Mouse (Mus musculus): ENCODE data around the gene 3300002I08Rik. TPM values are rescaled to one million over a fixed set of nuclear protein-coding genes. Genes with fewer than 3 reads are reported as not detected.
"Not testable (repeated sequence)": the region's sequence is repeated elsewhere in the genome, so short reads cannot be mapped to it uniquely, and the experiment has no call there.

Gene 3300002I08Rik
- polyA plus RNA-seq (2016; fragmentation: Nextera tagmentation; extraction: Ambion mirVana), result 4.9 and 6.7 TPM in 2 replicates

GRCm38 (mm10) chr2:150362113-150362877 lies at the start of gene 3300002I08Rik:
Gene 3300002I08Rik (minus strand): TSS chr2:150362765.
- H3K36me3 ChIP-seq; H3K27me3 ChIP-seq (ENCODE audit: insufficient read depth, poor library complexity, severe bottlenecking); H3K9me3 ChIP-seq; H3K4me1 ChIP-seq: not testable (repeated sequence)
- DNase-seq (ENCODE audit: low spot score), result peak; percentile 94
- Histone ChIP-seq H3K4me3 (peak within 1 kb of the TSS; percentile 76), H3K27ac (peak within 1 kb of the TSS; percentile 88)
- 10% methylated on average over 17 of the region's 17 CpGs for WGBS

DNA sequence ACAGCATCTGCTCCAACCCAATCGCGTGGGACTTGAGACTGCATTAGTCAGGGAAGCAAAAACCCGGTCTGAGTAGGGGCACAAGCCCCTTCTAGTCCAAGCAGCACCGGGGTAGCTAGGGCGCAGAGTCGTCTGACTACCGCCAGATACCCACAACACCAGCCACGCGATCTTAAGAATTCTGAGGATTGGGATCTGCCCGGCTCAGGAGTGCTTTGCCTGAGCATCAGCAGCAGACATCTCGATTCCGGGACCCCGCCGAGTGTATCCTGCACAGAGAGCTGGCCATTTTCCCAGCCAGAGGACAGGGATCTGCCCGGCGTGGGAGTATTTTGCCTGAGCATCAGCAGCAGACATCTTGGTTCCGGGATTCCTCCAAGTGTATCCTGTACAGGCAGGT lies 49.6 kb upstream of the 3300002I08Rik start:
- H3K9me3 ChIP-seq, result peaks cover 18% of the 10 kb centered on the region
- not testable (repeated sequence) for H3K27me3 ChIP-seq (ENCODE audit: insufficient read depth, poor library complexity, severe bottlenecking); H3K27ac ChIP-seq; H3K4me3 ChIP-seq; DNase-seq (ENCODE audit: low spot score); H3K4me1 ChIP-seq
- 84% methylated on average over 17 of the region's 17 CpGs for WGBS
- H3K36me3 ChIP-seq, result peaks cover 30% of the 10 kb centered on the region

DNA sequence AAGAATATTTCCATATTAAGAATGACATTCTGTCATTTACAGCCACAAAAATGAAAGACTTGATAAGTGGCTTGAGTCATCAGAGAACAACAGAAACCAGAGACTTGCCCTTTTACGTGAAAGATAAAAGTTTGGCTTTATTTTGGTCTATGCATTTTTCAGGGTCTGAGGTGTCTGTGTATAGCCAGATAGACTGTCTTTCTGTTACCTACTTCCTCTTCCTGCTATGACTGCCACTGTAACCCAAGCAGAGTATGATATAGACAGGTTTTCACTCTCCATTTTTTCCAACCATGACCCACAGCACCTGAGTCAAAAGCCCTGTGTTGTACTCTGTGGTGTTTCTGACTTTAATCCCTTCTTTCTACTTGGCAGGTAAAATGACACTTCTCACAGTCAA lies 27.6 kb upstream of the 3300002I08Rik start:
- DNase-seq (ENCODE audit: low spot score), result no peak
- Histone ChIP-seq H3K9me3 (no peaks in the 10 kb centered on the region; the same call in 1 of the 2 replicates), H3K27ac (no peak overlapping the region), H3K36me3 (no peaks in the 10 kb centered on the region), H3K4me3 (no peak overlapping the region), H3K4me1 (no peaks in the 10 kb centered on the region), H3K27me3 (ENCODE audit: insufficient read depth, poor library complexity, severe bottlenecking) (no peaks in the 10 kb centered on the region)
- 76% methylated on average over 1 of the region's 1 CpGs for WGBS

GRCm38 (mm10) chr2:150385553-150386106 lies 23.1 kb upstream of the 3300002I08Rik start:
- 89% methylated on average over 19 of the region's 19 CpGs for WGBS
- H3K9me3 ChIP-seq; H3K27ac ChIP-seq; H3K36me3 ChIP-seq; DNase-seq (ENCODE audit: low spot score); H3K4me1 ChIP-seq; H3K27me3 ChIP-seq (ENCODE audit: insufficient read depth, poor library complexity, severe bottlenecking); H3K4me3 ChIP-seq: not testable (repeated sequence)

- no peaks in the 10 kb centered on the region for H3K36me3 ChIP-seq
- H3K9me3 ChIP-seq, result no peaks in the 10 kb centered on the region
- peak overlapping the region; percentile 88 for H3K27ac ChIP-seq
- no peak for DNase-seq (ENCODE audit: low spot score)
- 17% methylated on average over 4 of the region's 4 CpGs for WGBS
- H3K27me3 ChIP-seq (ENCODE audit: insufficient read depth, poor library complexity, severe bottlenecking), result no peaks in the 10 kb centered on the region
- H3K4me1 ChIP-seq, result no peaks in the 10 kb centered on the region
- H3K4me3 ChIP-seq, result peak overlapping the region; percentile 76
Observed at GRCm38 (mm10) chr2:150362878-150363229, 289 bp upstream of the 3300002I08Rik start.

DNA sequence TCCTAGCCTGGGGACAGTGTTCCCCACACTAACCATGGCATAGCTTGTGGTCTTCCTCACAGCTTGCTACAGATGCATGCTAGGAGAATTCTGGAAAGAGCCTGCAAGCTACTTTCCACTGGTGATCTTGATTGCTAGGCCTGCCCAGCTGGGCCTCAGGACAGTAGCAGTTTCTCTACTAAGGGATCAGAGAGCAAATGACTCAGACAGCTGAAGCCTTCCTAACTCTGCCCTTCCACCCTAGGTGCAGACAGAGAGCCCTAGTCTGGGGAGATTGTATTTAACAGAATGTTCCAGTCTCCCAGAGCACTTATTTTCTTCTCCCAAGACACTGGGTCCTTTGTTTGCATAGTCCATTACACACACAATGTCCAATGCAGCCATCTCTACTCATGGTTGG lies 5.4 kb downstream of the 3300002I08Rik start:
- not testable (repeated sequence) for H3K4me3 ChIP-seq; H3K36me3 ChIP-seq; H3K9me3 ChIP-seq; H3K27me3 ChIP-seq (ENCODE audit: insufficient read depth, poor library complexity, severe bottlenecking); H3K4me1 ChIP-seq; DNase-seq (ENCODE audit: low spot score); H3K27ac ChIP-seq

DNA sequence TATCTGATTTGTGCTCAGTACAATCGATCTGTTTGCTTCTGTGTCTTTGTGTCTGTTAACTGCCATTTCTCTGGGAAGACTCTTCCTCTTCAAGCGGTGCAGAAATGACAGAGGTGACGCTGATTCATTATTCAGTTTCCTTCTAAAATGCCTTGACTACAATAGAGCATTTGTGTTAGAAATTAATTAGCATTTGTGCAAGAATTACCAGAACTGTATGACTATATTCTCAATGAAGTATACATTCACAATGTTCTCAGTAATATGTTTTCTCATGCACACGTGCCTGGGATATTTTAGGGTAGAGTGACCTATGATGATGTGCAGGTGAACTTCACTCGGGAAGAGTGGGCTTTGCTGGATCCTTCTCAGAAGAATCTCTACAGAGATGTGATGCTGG lies 39.2 kb downstream of the 3300002I08Rik start, which contains the start of gene Gm10130:
Gm10130 (plus strand) TSS at position 301 of the 400 bp plus-strand sequence.
- Histone ChIP-seq H3K9me3 (peaks cover 6% of the 10 kb centered on the region; the same call in 1 of the 2 replicates), H3K4me3 (no peak within 1 kb of the TSS), H3K27ac (no peak within 1 kb of the TSS), H3K4me1 (no peaks in the 10 kb centered on the region), H3K36me3 (peaks cover 55% of the 10 kb centered on the region), H3K27me3 (ENCODE audit: insufficient read depth, poor library complexity, severe bottlenecking) (no peaks in the 10 kb centered on the region)
- 90% methylated on average over 5 of the region's 5 CpGs for WGBS
- no peak for DNase-seq (ENCODE audit: low spot score)

- WGBS, result 92% methylated on average over 1 of the region's 1 CpGs
- DNase-seq (ENCODE audit: low spot score), result no peak
- no peaks in the 10 kb centered on the region for H3K27me3 ChIP-seq (ENCODE audit: insufficient read depth, poor library complexity, severe bottlenecking)
- no peak overlapping the region for H3K4me3 ChIP-seq
- peaks cover 53% of the 10 kb centered on the region for H3K36me3 ChIP-seq
- no peaks in the 10 kb centered on the region for H3K4me1 ChIP-seq
- H3K9me3 ChIP-seq, result peaks cover 2% of the 10 kb centered on the region; the same call in 1 of the 2 replicates
- H3K27ac ChIP-seq, result no peak overlapping the region
Observed at GRCm38 (mm10) chr2:150318973-150319372, 43.6 kb downstream of the 3300002I08Rik start.

GRCm38 (mm10) chr2:150316140-150316539 lies 46.4 kb downstream of the 3300002I08Rik start:
- H3K27ac ChIP-seq, result no peak overlapping the region
- DNase-seq (ENCODE audit: low spot score), result no peak
- peaks cover 2% of the 10 kb centered on the region; the same call in 1 of the 2 replicates for H3K9me3 ChIP-seq
- H3K36me3 ChIP-seq, result peaks cover 43% of the 10 kb centered on the region
- H3K27me3 ChIP-seq (ENCODE audit: insufficient read depth, poor library complexity, severe bottlenecking), result no peaks in the 10 kb centered on the region
- no peaks in the 10 kb centered on the region for H3K4me1 ChIP-seq
- H3K4me3 ChIP-seq, result no peak overlapping the region

GRCm38 (mm10) chr2:150310952-150311884 lies 51.3 kb downstream of the 3300002I08Rik start:
- H3K27me3 ChIP-seq (ENCODE audit: insufficient read depth, poor library complexity, severe bottlenecking); H3K4me1 ChIP-seq; H3K9me3 ChIP-seq: not testable (repeated sequence)
- 10% methylated on average over 19 of the region's 19 CpGs for WGBS
- Histone ChIP-seq H3K36me3 (peaks cover 15% of the 10 kb centered on the region), H3K4me3 (peak overlapping the region; percentile 63), H3K27ac (peak overlapping the region; percentile 86)
- peak; percentile 96 for DNase-seq (ENCODE audit: low spot score)

DNA sequence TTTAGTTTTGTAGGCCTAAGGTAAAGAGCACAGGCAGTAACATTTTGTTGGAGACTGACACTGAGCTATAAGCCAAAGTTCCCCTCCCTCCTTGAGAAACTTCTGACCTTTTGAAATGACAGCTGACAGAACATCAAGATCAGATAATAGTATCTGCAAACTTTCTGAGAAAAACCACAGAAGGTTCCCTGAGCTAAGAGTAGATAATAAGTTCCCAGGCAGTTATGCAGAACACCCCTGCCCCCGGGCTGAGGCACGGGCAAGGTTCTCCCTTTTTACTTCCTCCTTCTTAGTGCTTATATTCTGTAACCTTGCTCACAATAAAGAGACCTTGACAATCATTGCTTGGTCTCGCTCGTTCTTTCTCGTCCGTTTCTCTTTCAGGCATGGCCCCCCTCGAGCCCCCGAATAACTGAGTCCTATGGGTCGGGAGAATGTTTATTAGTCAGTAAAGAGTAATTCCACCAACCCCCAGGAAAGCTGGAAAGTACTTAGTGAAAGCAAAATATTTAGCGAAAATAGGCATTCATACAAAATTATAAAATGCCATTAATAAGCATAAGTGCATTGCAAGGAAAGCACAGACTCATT lies 55.3 kb downstream of the 3300002I08Rik start:
- H3K4me1 ChIP-seq, result no peaks in the 10 kb centered on the region
- H3K9me3 ChIP-seq, result no peaks in the 10 kb centered on the region
- H3K27ac ChIP-seq, result no peak overlapping the region
- WGBS, result 84% methylated on average over 10 of the region's 10 CpGs
- H3K4me3 ChIP-seq, result no peak overlapping the region
- no peak for DNase-seq (ENCODE audit: low spot score)
- no peaks in the 10 kb centered on the region for H3K27me3 ChIP-seq (ENCODE audit: insufficient read depth, poor library complexity, severe bottlenecking)
- H3K36me3 ChIP-seq, result no peaks in the 10 kb centered on the region

DNA sequence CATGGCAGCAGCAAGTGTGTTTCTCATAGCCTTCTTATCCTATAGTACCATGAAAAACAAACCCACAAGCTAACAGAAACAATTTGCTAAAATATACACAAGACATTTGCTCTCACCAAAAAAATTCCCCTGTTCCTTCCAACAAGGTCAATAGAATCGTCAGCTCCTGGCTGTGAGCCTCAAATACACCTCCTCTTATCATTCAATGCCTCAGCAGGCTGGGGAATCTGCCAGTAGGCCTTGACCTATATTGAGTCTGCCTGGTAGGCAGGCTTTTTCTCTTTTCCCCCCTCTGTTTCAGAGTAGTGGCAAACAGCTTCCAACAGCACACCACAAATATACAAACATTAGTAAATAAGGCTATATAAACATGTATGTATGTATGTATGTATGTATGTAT lies 63.5 kb downstream of the 3300002I08Rik start:
- DNase-seq (ENCODE audit: low spot score), result no peak
- no peak overlapping the region for H3K4me3 ChIP-seq
- no peaks in the 10 kb centered on the region for H3K4me1 ChIP-seq
- 48% methylated on average over 1 of the region's 1 CpGs for WGBS
- no peaks in the 10 kb centered on the region for H3K36me3 ChIP-seq
- no peaks in the 10 kb centered on the region for H3K27me3 ChIP-seq (ENCODE audit: insufficient read depth, poor library complexity, severe bottlenecking)
- no peaks in the 10 kb centered on the region for H3K9me3 ChIP-seq
- no peak overlapping the region for H3K27ac ChIP-seq
